In genomic region chr7:123399286-123399685, GRCm38 (mm10) we compare ENCODE assay signal across 17 mouse cellular contexts. TPM values are rescaled to one million over a fixed set of nuclear protein-coding genes. Genes with fewer than 3 reads are reported as not detected.
DNase-seq lines count a peak whose midpoint lies in the region; ATAC-seq lines count a peak whose summit lies in the region.
"Had no signal": no experiment of that assay in that cellular context is flagged by ENCODE, and none has a peak within 500 bp of the region (broad histone marks: within the 10 kb centered on the region; RNA-seq: fewer than 3 reads in every experiment).

No protein-coding gene starts in this region.

- H3K4me3 ChIP-seq in forebrain, embryonic 15.5 days: no peak overlapping the region
- H3K4me3 ChIP-seq: embryonic facial prominence, embryonic 15.5 days; erythroblast, embryonic 14.5 days; forebrain, embryonic 10.5 days; gastrocnemius, adult 2 months; heart, embryonic 13.5 days; hindbrain, embryonic 12.5 days; intestine, embryonic 15.5 days had no signal

- H3K9me3 ChIP-seq in forebrain, embryonic 15.5 days: no peaks in the 10 kb centered on the region
- H3K9me3 ChIP-seq: embryonic facial prominence, embryonic 15.5 days; forebrain, embryonic 10.5 days; heart, embryonic 13.5 days; hindbrain, embryonic 12.5 days; intestine, embryonic 15.5 days had no signal

- ATAC-seq in forebrain, embryonic 15.5 days (replicated peaks): no peak

- no peak overlapping the region for H3K9ac ChIP-seq in forebrain, embryonic 15.5 days (replicated peaks)
- H3K9ac ChIP-seq: embryonic facial prominence, embryonic 15.5 days; forebrain, postnatal 0 days; heart, embryonic 13.5 days; hindbrain, embryonic 12.5 days; intestine, embryonic 15.5 days had no signal

- 82% methylated on average over 4 of the region's 4 CpGs for WGBS in forebrain, embryonic 15.5 days

- peak; percentile 64 for DNase-seq in cerebellum, adult 11 months
- DNase-seq in cerebellum, adult 18-20 months: peak; percentile 80 to 85
- DNase-seq in cerebellum, adult 9-11 months: peak; percentile 83
- peak; percentile 75 to 78 for DNase-seq in cerebellum, postnatal 36 days
- DNase-seq in heart, adult 11 months: no peak
- no peak for DNase-seq in urinary bladder, postnatal 10 days (ENCODE audit: low spot score)
- DNase-seq: gastrocnemius, postnatal 25 days had no signal

- no peak overlapping the region for H3K27ac ChIP-seq in forebrain, embryonic 15.5 days (replicated peaks)
- H3K27ac ChIP-seq: embryonic facial prominence, embryonic 15.5 days; forebrain, embryonic 10.5 days; gastrocnemius, adult 2 months; heart, embryonic 13.5 days; hindbrain, embryonic 12.5 days; hindbrain, postnatal 0 days; intestine, embryonic 15.5 days had no signal

- H3K27me3 ChIP-seq in forebrain, embryonic 15.5 days: no peaks in the 10 kb centered on the region
- H3K27me3 ChIP-seq: embryonic facial prominence, embryonic 15.5 days; heart, embryonic 13.5 days; hindbrain, embryonic 12.5 days; intestine, embryonic 15.5 days had no signal

- peaks cover 18% of the 10 kb centered on the region for H3K36me3 ChIP-seq in forebrain, embryonic 15.5 days
- H3K36me3 ChIP-seq: intestine, embryonic 15.5 days had no signal

- H3K4me2 ChIP-seq in forebrain, embryonic 15.5 days (replicated peaks): no peak overlapping the region
- H3K4me2 ChIP-seq: embryonic facial prominence, embryonic 15.5 days; heart, embryonic 13.5 days; hindbrain, embryonic 12.5 days; intestine, embryonic 15.5 days had no signal

- peaks cover 8% of the 10 kb centered on the region for H3K4me1 ChIP-seq in forebrain, embryonic 15.5 days
- H3K4me1 ChIP-seq: embryonic facial prominence, embryonic 15.5 days; forebrain, embryonic 10.5 days; hindbrain, embryonic 12.5 days had no signal

RNA-seq across cellular contexts. Expression of gene Arhgap17, which starts 29.6 kb away (rescaled TPM):
- polyA plus RNA-seq in forebrain, embryonic 15.5 days (2015; fragmentation: Nextera tagmentation; extraction: Ambion mirVana): 10.1 and 10.3 TPM in 2 replicates

RNA-seq across cellular contexts. Expression of gene Lcmt1, which starts 29.7 kb away (rescaled TPM):
- 96.5 and 102 TPM in 2 replicates for polyA plus RNA-seq in forebrain, embryonic 15.5 days (2015; fragmentation: Nextera tagmentation; extraction: Ambion mirVana)

Comparison
In these comparisons a context has a peak if more than half of its experiments do, and no peak if none do; other contexts are left out.
1. DNase-seq: peak in cerebellum, adult 11 months (single experiment), cerebellum, adult 18-20 months (2 of 2), cerebellum, adult 9-11 months (single experiment) and cerebellum, postnatal 36 days (2 of 2); none in heart, adult 11 months (single experiment) and urinary bladder, postnatal 10 days (single experiment).